Mouse (Mus musculus): ENCODE results near the gene Mab21l1.

GRCm38 (mm10) chr3:55763591-55763990 lies 18.7 kb upstream of the Mab21l1 start:
- TF ChIP-seq CTCF (conservative IDR thresholded peaks at IDR 0.05; ENCODE audit: low read length) (no peak), POU5F1 (IDR thresholded peaks at IDR 0.05; ENCODE audit: borderline replicate concordance, low read length) (0 out of 2 replicates have a peak, but pooled peaks have one; percentile 62)

All from E14TG2a.4 (cell line).